Mouse (Mus musculus) heart, postnatal 0 days (tissue): ENCODE data around the gene Abcb9.

Experiments used
- CTCF ChIP-seq: IDR thresholded peaks from 2 replicates; pipeline ENCODE4 v1.5.1; 2016; ENCODE audit warnings: antibody characterized with exemption, control low read depth, low read depth
- EP300 ChIP-seq: IDR thresholded peaks from 2 replicates; pipeline ENCODE4 v1.6.1; 2016; ENCODE audit warnings: antibody characterized with exemption, low read depth

GRCm38 (mm10) chr5:124050095-124051050, 45.2 kb downstream of the Abcb9 start:
- TF ChIP-seq EP300 (no peak), CTCF (peak; percentile 32)
